Mouse (Mus musculus): ENCODE data around the gene Gm3952.

GRCm38 (mm10) chr8:128734118-128734517 lies 64.4 kb downstream of the Gm3952 start:
- no peak for TF ChIP-seq CTCF (IDR thresholded peaks at IDR 0.05; ENCODE audit: borderline replicate concordance, insufficient read depth, low read length)
- no peak for TF ChIP-seq POLR2A (IDR thresholded peaks at IDR 0.05; ENCODE audit: low read depth, low read length)

All from embryonic fibroblast, embryonic 13.5 days (primary cell).